Mouse (Mus musculus) midbrain, embryonic 12.5 days (tissue): ENCODE measurements at regions not wholly inside any gene's neighbourhood (a gene's known extent, or its start where the extent isn't known, plus 50 kb on each side); places are given as distances from the start of the nearest gene placed in this dataset.
A peak's percentile ranks its signal among the peaks of the same experiment; 100 is the strongest.

Experiments
- ATAC-seq: fragments of 200-750 bp; cut with Nextera tagmentation; 2 replicates; pipeline ENCODE4 v1.8.0; 2017; ENCODE audit warnings: low read depth, moderate TSS enrichment, moderate library complexity; ENCODE audit not compliant: low FRiP score
- H3K27ac ChIP-seq: fragments of 300-500 bp; sonication (generic); replicated peaks from 2 replicates; pipeline ENCODE4 v1.5.1; 2016; ENCODE audit warnings: mild to moderate bottlenecking
- H3K27me3 ChIP-seq: fragments of 300-500 bp; sonication (generic); 2 replicates; pipeline ENCODE4 v1.6.1; 2016; ENCODE audit warnings: mild to moderate bottlenecking
- H3K36me3 ChIP-seq: fragments of 300-500 bp; sonication (generic); 2 replicates; pipeline ENCODE4 v1.6.1; 2016
- H3K4me1 ChIP-seq: fragments of 300-500 bp; sonication (generic); 2 replicates; pipeline ENCODE4 v1.6.1; 2016
- H3K4me2 ChIP-seq: fragments of 300-500 bp; sonication (generic); replicated peaks from 2 replicates; pipeline ENCODE4 v1.6.1; 2016; ENCODE audit warnings: mild to moderate bottlenecking, moderate library complexity
- H3K4me3 ChIP-seq: fragments of 300-500 bp; sonication (generic); 2 replicates; pipeline ENCODE4 v1.5.1; 2016; ENCODE audit warnings: mild to moderate bottlenecking
- H3K9ac ChIP-seq: fragments of 300-500 bp; sonication (generic); replicated peaks from 2 replicates; pipeline ENCODE4 v1.6.1; 2016; ENCODE audit warnings: mild to moderate bottlenecking, moderate library complexity
- H3K9me3 ChIP-seq: fragments of 300-500 bp; sonication (generic); 2 replicates; pipeline ENCODE4 v1.6.1; 2016; ENCODE audit warnings: mild to moderate bottlenecking
- WGBS: fragments of 180-500 bp; shearing (Covaris S2); methylation state at CpG from one replicate; pipeline ENCODE4 v1.1.7; 2016; 5-methylcytosine and 5-hydroxymethylcytosine counted together

- H3K4me1 ChIP-seq, result no peaks in the 10 kb centered on the region
- H3K9me3 ChIP-seq, result no peaks in the 10 kb centered on the region
- H3K36me3 ChIP-seq, result no peaks in the 10 kb centered on the region
- 82% methylated on average over 1 of the region's 1 CpGs for WGBS
- no peak overlapping the region for H3K27ac ChIP-seq
- no peak overlapping the region for H3K4me3 ChIP-seq
- no peak overlapping the region for H3K4me2 ChIP-seq
- H3K27me3 ChIP-seq, result no peaks in the 10 kb centered on the region
- no peak for ATAC-seq
- H3K9ac ChIP-seq, result no peak overlapping the region
These were observed 2466.1 kb downstream of the Poteg start for GRCm38 (mm10) chr8:29913576-29913975.

- no peak for ATAC-seq
- Histone ChIP-seq H3K4me3 (no peak overlapping the region), H3K36me3 (no peaks in the 10 kb centered on the region), H3K4me1 (no peaks in the 10 kb centered on the region), H3K27ac (no peak overlapping the region), H3K9ac (no peak overlapping the region), H3K27me3 (no peaks in the 10 kb centered on the region), H3K9me3 (no peaks in the 10 kb centered on the region), H3K4me2 (no peak overlapping the region)
- WGBS, result 75% methylated on average over 2 of the region's 2 CpGs
These were observed 2473.0 kb downstream of the Poteg start for GRCm38 (mm10) chr8:29920486-29920885.

- H3K4me3 ChIP-seq, result no peak overlapping the region
- no peaks in the 10 kb centered on the region for H3K4me1 ChIP-seq
- no peak for ATAC-seq
- no peak overlapping the region for H3K27ac ChIP-seq
- H3K4me2 ChIP-seq, result no peak overlapping the region
- no peak overlapping the region for H3K9ac ChIP-seq
- WGBS, result 89% methylated on average over 4 of the region's 4 CpGs
- no peaks in the 10 kb centered on the region for H3K9me3 ChIP-seq
- no peaks in the 10 kb centered on the region for H3K27me3 ChIP-seq
- no peaks in the 10 kb centered on the region for H3K36me3 ChIP-seq
These were observed 2480.8 kb downstream of the Poteg start for GRCm38 (mm10) chr8:29928257-29928656.

- H3K9me3 ChIP-seq, result no peaks in the 10 kb centered on the region
- H3K27ac ChIP-seq, result no peak overlapping the region
- no peak for ATAC-seq
- H3K4me1 ChIP-seq, result no peaks in the 10 kb centered on the region
- H3K4me3 ChIP-seq, result no peak overlapping the region
- H3K36me3 ChIP-seq, result no peaks in the 10 kb centered on the region
- WGBS, result 87% methylated on average over 2 of the region's 2 CpGs
- H3K27me3 ChIP-seq, result no peaks in the 10 kb centered on the region
- no peak overlapping the region for H3K9ac ChIP-seq
- no peak overlapping the region for H3K4me2 ChIP-seq
These were observed 2513.9 kb downstream of the Poteg start for GRCm38 (mm10) chr8:29961322-29961721.

- ATAC-seq, result no peak
These were observed 2529.3 kb downstream of the Poteg start for GRCm38 (mm10) chr8:29976651-29977350.

GRCm38 (mm10) chr8:29978585-29979505 lies 2531.4 kb downstream of the Poteg start:
- Histone ChIP-seq H3K4me3 (no peak overlapping the region), H3K4me2 (no peak overlapping the region), H3K36me3 (no peaks in the 10 kb centered on the region), H3K9ac (no peak overlapping the region), H3K27ac (no peak overlapping the region), H3K4me1 (peaks cover 8% of the 10 kb centered on the region; the same call in 1 of the 2 replicates), H3K9me3 (no peaks in the 10 kb centered on the region), H3K27me3 (no peaks in the 10 kb centered on the region)
- peak; percentile 62; the same call in 1 of the 2 replicates for ATAC-seq
- 47% methylated on average over 10 of the region's 10 CpGs for WGBS

More at GRCm38 (mm10) chr8:29976651-29977350, 2529.3 kb downstream of the Poteg start:
- Histone ChIP-seq H3K9ac (no peak overlapping the region), H3K4me2 (no peak overlapping the region), H3K27ac (no peak overlapping the region), H3K4me3 (no peak overlapping the region), H3K4me1 (peaks cover 8% of the 10 kb centered on the region; the same call in 1 of the 2 replicates), H3K27me3 (no peaks in the 10 kb centered on the region), H3K36me3 (no peaks in the 10 kb centered on the region), H3K9me3 (no peaks in the 10 kb centered on the region)
- 76% methylated on average over 4 of the region's 4 CpGs for WGBS

GRCm38 (mm10) chr8:29992549-29992948 lies 2545.1 kb downstream of the Poteg start:
- 84% methylated on average over 2 of the region's 2 CpGs for WGBS
- Histone ChIP-seq H3K4me2 (no peak overlapping the region), H3K36me3 (no peaks in the 10 kb centered on the region), H3K4me3 (no peak overlapping the region), H3K27ac (no peak overlapping the region), H3K27me3 (no peaks in the 10 kb centered on the region), H3K9me3 (no peaks in the 10 kb centered on the region), H3K9ac (no peak overlapping the region), H3K4me1 (no peaks in the 10 kb centered on the region)
- ATAC-seq, result no peak

- Histone ChIP-seq H3K4me2 (no peak overlapping the region), H3K4me1 (no peaks in the 10 kb centered on the region), H3K36me3 (no peaks in the 10 kb centered on the region), H3K4me3 (no peak overlapping the region), H3K27me3 (no peaks in the 10 kb centered on the region), H3K9me3 (no peaks in the 10 kb centered on the region), H3K27ac (no peak overlapping the region), H3K9ac (no peak overlapping the region)
- WGBS, result 87% methylated on average over 2 of the region's 2 CpGs
- no peak for ATAC-seq
These were observed 2551.9 kb downstream of the Poteg start for GRCm38 (mm10) chr8:29999413-29999812.
